Mouse (Mus musculus): ENCODE results near the gene Saysd1. TPM values are rescaled to one million over a fixed set of nuclear protein-coding genes. Genes with fewer than 3 reads are reported as not detected.
A peak's percentile ranks its signal among the peaks of the same experiment; 100 is the strongest.
"Not testable (repeated sequence)": the region's sequence is repeated elsewhere in the genome, so short reads cannot be mapped to it uniquely, and the experiment has no call there.

Gene Saysd1
- total RNA-seq, 2 experiments from 2014 or later = 1.6 to 3.9 TPM

GRCm38 (mm10) chr14:20064771-20065170 lies 73.6 kb downstream of the Saysd1 start:
- ATAC-seq (replicated peaks; ENCODE audit: low FRiP score, low TSS enrichment, poor library complexity, severe bottlenecking) = no peak

- no peak for ATAC-seq (replicated peaks; ENCODE audit: low FRiP score, low TSS enrichment, poor library complexity, severe bottlenecking)
These were observed 89.9 kb downstream of the Saysd1 start for GRCm38 (mm10) chr14:20048481-20048835.

- 0 out of 2 replicates have a peak, but pooled peaks have one; percentile 34 for ATAC-seq (replicated peaks; ENCODE audit: low FRiP score, low TSS enrichment, poor library complexity, severe bottlenecking)
These were observed 90.4 kb downstream of the Saysd1 start for GRCm38 (mm10) chr14:20047814-20048480.

GRCm38 (mm10) chr14:20047291-20047690 lies 91.0 kb downstream of the Saysd1 start:
- no peak for ATAC-seq (replicated peaks; ENCODE audit: low FRiP score, low TSS enrichment, poor library complexity, severe bottlenecking)

- ATAC-seq (replicated peaks; ENCODE audit: low FRiP score, low TSS enrichment, poor library complexity, severe bottlenecking) = no peak
These were observed 94.3 kb downstream of the Saysd1 start for GRCm38 (mm10) chr14:20044036-20044435.

GRCm38 (mm10) chr14:20041836-20042235 lies 96.5 kb downstream of the Saysd1 start:
- ATAC-seq (replicated peaks; ENCODE audit: low FRiP score, low TSS enrichment, poor library complexity, severe bottlenecking) = 0 out of 2 replicates have a peak, but pooled peaks have one; percentile 44

GRCm38 (mm10) chr14:20040976-20041375 lies 97.4 kb downstream of the Saysd1 start:
- no peak for ATAC-seq (replicated peaks; ENCODE audit: low FRiP score, low TSS enrichment, poor library complexity, severe bottlenecking)

GRCm38 (mm10) chr14:20039795-20040194 lies 98.5 kb downstream of the Saysd1 start:
- ATAC-seq (replicated peaks; ENCODE audit: low FRiP score, low TSS enrichment, poor library complexity, severe bottlenecking) = no peak

GRCm38 (mm10) chr14:20032738-20033116 lies 105.6 kb downstream of the Saysd1 start:
- ATAC-seq (replicated peaks; ENCODE audit: low FRiP score, low TSS enrichment, poor library complexity, severe bottlenecking) = no peak

- ATAC-seq (replicated peaks; ENCODE audit: low FRiP score, low TSS enrichment, poor library complexity, severe bottlenecking) = no peak
These were observed 106.2 kb downstream of the Saysd1 start for GRCm38 (mm10) chr14:20032016-20032737.

GRCm38 (mm10) chr14:20029606-20030005 lies 108.7 kb downstream of the Saysd1 start:
- ATAC-seq (replicated peaks; ENCODE audit: low FRiP score, low TSS enrichment, poor library complexity, severe bottlenecking) = no peak

- not testable (repeated sequence) for ATAC-seq (replicated peaks; ENCODE audit: low FRiP score, low TSS enrichment, poor library complexity, severe bottlenecking)
These were observed 110.9 kb downstream of the Saysd1 start for GRCm38 (mm10) chr14:20027475-20027874.

Other genes starting within 250 kb of the Saysd1 start
- 1.2 and 11.6 TPM in 2 replicates for gene Gng2, start 160.9 kb downstream of the Saysd1 start, total RNA-seq (2014; fragmentation: Nextera tagmentation)
- gene Gng2, start 160.9 kb downstream of the Saysd1 start, total RNA-seq (2017) = 5.7 and 11.8 TPM in 2 replicates
- gene Kcnk5, start 43.3 kb upstream of the Saysd1 start, total RNA-seq (2014; fragmentation: Nextera tagmentation) = 7.4 and 7.7 TPM in 2 replicates
- gene Kcnk5, start 43.3 kb upstream of the Saysd1 start, total RNA-seq (2017) = 5.4 and 9.4 TPM in 2 replicates
- gene Kcnk16, start 130.7 kb upstream of the Saysd1 start, total RNA-seq (2014; fragmentation: Nextera tagmentation) = not detected in 2 replicates
- gene Kcnk16, start 130.7 kb upstream of the Saysd1 start, total RNA-seq (2017) = not detected in 2 replicates
- gene Nudt13, start 156.2 kb upstream of the Saysd1 start, total RNA-seq (2014; fragmentation: Nextera tagmentation) = 9.2 and 13.0 TPM in 2 replicates
- gene Nudt13, start 156.2 kb upstream of the Saysd1 start, total RNA-seq (2017) = 10.2 and 16.6 TPM in 2 replicates
- 68.2 and 69.1 TPM in 2 replicates for gene Ecd, start 209.6 kb upstream of the Saysd1 start, total RNA-seq (2014; fragmentation: Nextera tagmentation)
- 81.3 and 85.9 TPM in 2 replicates for gene Ecd, start 209.6 kb upstream of the Saysd1 start, total RNA-seq (2017)
- 16.3 and 21.6 TPM in 2 replicates for gene Fam149b, start 209.6 kb upstream of the Saysd1 start, total RNA-seq (2014; fragmentation: Nextera tagmentation)
- 21.6 and 37.3 TPM in 2 replicates for gene Fam149b, start 209.6 kb upstream of the Saysd1 start, total RNA-seq (2017)

Measured in megakaryocyte-erythroid progenitor cell, adult 5-6 weeks (primary cell).